Mouse (Mus musculus) adrenal gland, adult 8-10 months (tissue): ENCODE data around the gene Abhd12. TPM values are rescaled to one million over a fixed set of nuclear protein-coding genes. Genes with fewer than 3 reads are reported as not detected.

ENCODE experiments used
- DNase-seq: peaks from one replicate; pipeline ENCODE4 v3.0.0; 2022
- total RNA-seq, 4 experiments: library from RNA; stranded (reverse); gene quantifications; 2 replicates each; pipeline ENCODE4 v1.2.4; 2022

Gene Abhd12
- total RNA-seq, 4 experiments from 2014 or later: 76.1 to 111 (median 90.2) TPM

- no peak for DNase-seq
Observed at GRCm38 (mm10) chr2:150800616-150801015, 103.9 kb downstream of the Abhd12 start.

- DNase-seq: no peak
Observed at GRCm38 (mm10) chr2:150798084-150798483, 106.5 kb downstream of the Abhd12 start.

GRCm38 (mm10) chr2:150793320-150793719 lies 111.2 kb downstream of the Abhd12 start:
- no peak for DNase-seq

- peak; percentile 74 for DNase-seq
Observed at GRCm38 (mm10) chr2:150788768-150789550, 115.6 kb downstream of the Abhd12 start.

GRCm38 (mm10) chr2:150787234-150787771 lies 117.2 kb downstream of the Abhd12 start:
- no peak for DNase-seq

GRCm38 (mm10) chr2:150786251-150787180 lies 118.0 kb downstream of the Abhd12 start, which contains the start of gene Pygb:
Pygb (plus strand) TSS chr2:150786735.
- peak; percentile 77 for DNase-seq

- no peak for DNase-seq
Observed at GRCm38 (mm10) chr2:150782801-150783200, 121.7 kb downstream of the Abhd12 start.

Other genes with a start within 250 kb of the Abhd12 start
- gene Acss1, start 236.2 kb downstream of the Abhd12 start, total RNA-seq: 10 to 100 TPM; 17.3 to 20.6 (median 18.0) TPM
- gene Vsx1, start 215.4 kb downstream of the Abhd12 start, total RNA-seq: not detected
- gene Entpd6, start 155.7 kb downstream of the Abhd12 start, total RNA-seq: 1 to 10 TPM; 6.4 to 9.8 (median 8.7) TPM
- 10 to 100 TPM; 42.0 to 71.6 (median 58.0) TPM for gene Pygb, start 118.0 kb downstream of the Abhd12 start, total RNA-seq
- 1 to 10 TPM; 2.4 to 2.7 (median 2.6) TPM for gene Gins1, start 659 bp upstream of the Abhd12 start, total RNA-seq
- 10 to 100 TPM; 22.3 to 36.1 (median 28.0) TPM for gene Ninl, start 134.6 kb upstream of the Abhd12 start, total RNA-seq
- 10 to 100 TPM; 10.8 to 17.5 (median 17.0) TPM for gene Nanp, start 134.7 kb upstream of the Abhd12 start, total RNA-seq
- gene Gm14151, start 187.6 kb upstream of the Abhd12 start, total RNA-seq: not detected
- gene Gm14147, start 193.5 kb upstream of the Abhd12 start, total RNA-seq: not detected